Mouse (Mus musculus): ENCODE data around the gene Bmpr1a. TPM values are rescaled to one million over a fixed set of nuclear protein-coding genes. Genes with fewer than 3 reads are reported as not detected.

Bmpr1a gene
- total RNA-seq, 1 experiment, result 38.9 TPM

GRCm38 (mm10) chr14:34451872-34452271 lies 51.3 kb downstream of the Bmpr1a start:
- no peak for TF ChIP-seq MAFK (IDR thresholded peaks at IDR 0.05; ENCODE audit: insufficient read depth, low read depth, low read length)
- no peak for TF ChIP-seq ZC3H11A (IDR thresholded peaks at IDR 0.05; ENCODE audit: borderline replicate concordance, low read depth, low read length)
- no peak for TF ChIP-seq CHD2 (IDR thresholded peaks at IDR 0.05; ENCODE audit: low read depth, low read length)
- TF ChIP-seq HCFC1 (IDR thresholded peaks at IDR 0.05; ENCODE audit: borderline replicate concordance, insufficient read depth, low read length), result no peak
- TF ChIP-seq ZNF384 (IDR thresholded peaks at IDR 0.05; ENCODE audit: low read depth, low read length), result no peak
- no peaks in the 10 kb centered on the region for H3K9me3 ChIP-seq (ENCODE audit: control insufficient read depth, insufficient read depth, low read depth, low read length)
- H3K9ac ChIP-seq (ENCODE audit: insufficient read depth, low read depth, low read length, poor library complexity, severe bottlenecking), result no peak overlapping the region
- H3K27ac ChIP-seq (ENCODE audit: insufficient read depth, low read depth, low read length, poor library complexity, severe bottlenecking), result no peak overlapping the region
- H3K36me3 ChIP-seq (ENCODE audit: control insufficient read depth, insufficient read depth, low read length, poor library complexity, severe bottlenecking), result no peaks in the 10 kb centered on the region
- no peak overlapping the region for H3K4me3 ChIP-seq (ENCODE audit: insufficient read depth in 1 of 2, low read depth in 1 of 2, low read length in 2 of 2, poor library complexity in 1 of 2, severe bottlenecking in 1 of 2)
- H3K4me1 ChIP-seq (ENCODE audit: control insufficient read depth in 2 of 2, insufficient read depth in 2 of 2, low read length in 2 of 2, poor library complexity in 1 of 2), result peaks cover 6 to 7% of the 10 kb centered on the region in 2 experiments; a peak in 3 of 4 replicates
- no peak for DNase-seq (ENCODE audit: low read depth, low spot score)
- in situ Hi-C loops (cut with MboI; ENCODE audit: low sequenced_read_pairs in 2 of 2, unreplicated experiment in 2 of 2), result no loop called here

DNA sequence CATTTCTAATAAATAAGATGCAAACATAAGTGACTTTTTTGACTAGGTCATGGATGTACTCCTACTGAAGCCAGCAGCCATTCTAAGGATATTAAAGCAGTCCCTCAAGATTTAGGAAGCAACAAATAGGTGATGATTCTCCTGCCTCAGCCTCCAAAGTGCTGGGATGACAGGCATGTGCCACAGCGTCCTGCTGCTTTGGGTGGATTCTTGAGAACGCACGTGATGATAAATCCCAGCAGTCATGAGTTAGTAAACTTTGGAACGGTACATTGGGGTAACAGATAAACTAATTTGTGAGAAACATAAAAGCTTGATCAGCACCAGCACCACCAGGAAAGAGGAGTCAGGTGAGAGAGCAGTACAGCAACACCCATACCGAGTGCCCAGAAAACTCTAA lies 52.7 kb downstream of the Bmpr1a start:
- H3K27ac ChIP-seq (ENCODE audit: insufficient read depth, low read depth, low read length, poor library complexity, severe bottlenecking), result no peak overlapping the region
- H3K36me3 ChIP-seq (ENCODE audit: control insufficient read depth, insufficient read depth, low read length, poor library complexity, severe bottlenecking), result no peaks in the 10 kb centered on the region
- H3K4me3 ChIP-seq (ENCODE audit: insufficient read depth in 1 of 2, low read depth in 1 of 2, low read length in 2 of 2, poor library complexity in 1 of 2, severe bottlenecking in 1 of 2), result no peak overlapping the region
- TF ChIP-seq ZNF384 (IDR thresholded peaks at IDR 0.05; ENCODE audit: low read depth, low read length) (no peak), HCFC1 (IDR thresholded peaks at IDR 0.05; ENCODE audit: borderline replicate concordance, insufficient read depth, low read length) (no peak)
- in situ Hi-C loops (cut with MboI; ENCODE audit: low sequenced_read_pairs in 2 of 2, unreplicated experiment in 2 of 2), result no loop called here
- DNase-seq (ENCODE audit: low read depth, low spot score), result no peak
- H3K9me3 ChIP-seq (ENCODE audit: control insufficient read depth, insufficient read depth, low read depth, low read length), result no peaks in the 10 kb centered on the region
- H3K9ac ChIP-seq (ENCODE audit: insufficient read depth, low read depth, low read length, poor library complexity, severe bottlenecking), result no peak overlapping the region
- peaks cover 6 to 7% of the 10 kb centered on the region in 2 experiments; a peak in 3 of 4 replicates for H3K4me1 ChIP-seq (ENCODE audit: control insufficient read depth in 2 of 2, insufficient read depth in 2 of 2, low read length in 2 of 2, poor library complexity in 1 of 2)

DNA sequence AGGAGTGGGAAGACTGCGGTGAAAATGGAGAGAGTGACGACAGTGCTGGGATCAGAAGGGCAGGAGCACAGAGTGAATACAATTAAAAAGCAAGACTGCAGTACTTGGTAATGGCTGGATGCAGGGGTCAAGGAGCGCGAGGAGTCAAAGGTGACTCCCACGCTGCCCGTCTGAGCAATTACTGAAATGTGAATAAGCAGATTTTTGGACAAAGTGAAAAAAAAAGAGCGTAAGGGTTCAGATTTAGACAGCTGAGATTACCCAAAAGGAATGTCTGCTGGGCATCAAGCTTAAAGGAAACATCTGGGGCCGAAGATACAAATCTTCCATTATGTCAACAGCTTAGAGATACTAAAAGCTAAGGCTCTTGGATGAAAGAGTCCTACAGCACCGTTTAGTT lies 53.3 kb downstream of the Bmpr1a start:
- DNase-seq (ENCODE audit: low read depth, low spot score), result no peak
- Histone ChIP-seq H3K9ac (ENCODE audit: insufficient read depth, low read depth, low read length, poor library complexity, severe bottlenecking) (no peak overlapping the region), H3K4me3 (ENCODE audit: insufficient read depth in 1 of 2, low read depth in 1 of 2, low read length in 2 of 2, poor library complexity in 1 of 2, severe bottlenecking in 1 of 2) (no peak overlapping the region), H3K36me3 (ENCODE audit: control insufficient read depth, insufficient read depth, low read length, poor library complexity, severe bottlenecking) (no peaks in the 10 kb centered on the region), H3K27ac (ENCODE audit: insufficient read depth, low read depth, low read length, poor library complexity, severe bottlenecking) (no peak overlapping the region), H3K4me1 (ENCODE audit: control insufficient read depth in 2 of 2, insufficient read depth in 2 of 2, low read length in 2 of 2, poor library complexity in 1 of 2) (peaks cover 6 to 7% of the 10 kb centered on the region in 2 experiments; a peak in 3 of 4 replicates), H3K9me3 (ENCODE audit: control insufficient read depth, insufficient read depth, low read depth, low read length) (no peaks in the 10 kb centered on the region)
- in situ Hi-C loops (cut with MboI; ENCODE audit: low sequenced_read_pairs in 2 of 2, unreplicated experiment in 2 of 2), result loop anchor here in 1 of 2 experiments (25.0 kb wide), 1 partner anchor 337 kb away; no protein-coding TSS in a partner anchor
- TF ChIP-seq MAFK (IDR thresholded peaks at IDR 0.05; ENCODE audit: insufficient read depth, low read depth, low read length), result no peak

DNA sequence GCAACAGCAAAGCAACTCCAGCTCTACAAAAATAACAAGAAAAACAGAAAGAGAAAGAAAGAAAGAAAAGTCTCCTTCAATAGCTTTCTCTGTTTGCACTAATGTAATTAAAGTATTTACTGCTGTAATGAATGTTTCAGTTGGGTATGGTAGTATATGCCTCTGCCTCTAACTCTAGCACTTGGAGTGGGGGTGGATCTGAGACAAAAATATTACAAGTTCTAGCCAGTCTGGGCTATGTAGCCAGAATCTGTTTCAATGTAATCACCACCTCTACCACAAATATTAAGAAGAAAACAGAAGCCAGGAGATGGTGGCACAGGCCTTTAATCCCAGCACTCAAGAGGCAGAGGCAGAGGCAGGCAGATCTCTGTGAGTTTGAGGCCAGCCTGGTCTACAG lies 54.7 kb downstream of the Bmpr1a start:
- H3K4me1 ChIP-seq (ENCODE audit: control insufficient read depth in 2 of 2, insufficient read depth in 2 of 2, low read length in 2 of 2, poor library complexity in 1 of 2), result peaks cover 3 to 4% of the 10 kb centered on the region in 2 experiments; a peak in 3 of 4 replicates
- TF ChIP-seq HCFC1 (IDR thresholded peaks at IDR 0.05; ENCODE audit: borderline replicate concordance, insufficient read depth, low read length) (no peak), MAFK (IDR thresholded peaks at IDR 0.05; ENCODE audit: insufficient read depth, low read depth, low read length) (no peak), ZNF384 (IDR thresholded peaks at IDR 0.05; ENCODE audit: low read depth, low read length) (no peak), CHD2 (IDR thresholded peaks at IDR 0.05; ENCODE audit: low read depth, low read length) (no peak), ZC3H11A (IDR thresholded peaks at IDR 0.05; ENCODE audit: borderline replicate concordance, low read depth, low read length) (no peak)
- in situ Hi-C loops (cut with MboI; ENCODE audit: low sequenced_read_pairs in 2 of 2, unreplicated experiment in 2 of 2), result loop anchor here in 1 of 2 experiments (25.0 kb wide), 1 partner anchor 339 kb away; no protein-coding TSS in a partner anchor
- H3K9ac ChIP-seq (ENCODE audit: insufficient read depth, low read depth, low read length, poor library complexity, severe bottlenecking), result no peak overlapping the region
- H3K9me3 ChIP-seq (ENCODE audit: control insufficient read depth, insufficient read depth, low read depth, low read length), result no peaks in the 10 kb centered on the region
- no peak overlapping the region for H3K4me3 ChIP-seq (ENCODE audit: insufficient read depth in 1 of 2, low read depth in 1 of 2, low read length in 2 of 2, poor library complexity in 1 of 2, severe bottlenecking in 1 of 2)
- no peaks in the 10 kb centered on the region for H3K36me3 ChIP-seq (ENCODE audit: control insufficient read depth, insufficient read depth, low read length, poor library complexity, severe bottlenecking)
- H3K27ac ChIP-seq (ENCODE audit: insufficient read depth, low read depth, low read length, poor library complexity, severe bottlenecking), result no peak overlapping the region
- no peak for DNase-seq (ENCODE audit: low read depth, low spot score)

GRCm38 (mm10) chr14:34447659-34448058 lies 55.5 kb downstream of the Bmpr1a start:
- peaks cover 0 to 2% of the 10 kb centered on the region in 2 experiments; a peak in 1 of 4 replicates for H3K4me1 ChIP-seq (ENCODE audit: control insufficient read depth in 2 of 2, insufficient read depth in 2 of 2, low read length in 2 of 2, poor library complexity in 1 of 2)
- in situ Hi-C loops (cut with MboI; ENCODE audit: low sequenced_read_pairs in 2 of 2, unreplicated experiment in 2 of 2), result loop anchor here in 1 of 2 experiments (25.0 kb wide), 1 partner anchor 340 kb away; no protein-coding TSS in a partner anchor
- no peaks in the 10 kb centered on the region for H3K9me3 ChIP-seq (ENCODE audit: control insufficient read depth, insufficient read depth, low read depth, low read length)
- H3K9ac ChIP-seq (ENCODE audit: insufficient read depth, low read depth, low read length, poor library complexity, severe bottlenecking), result no peak overlapping the region
- H3K36me3 ChIP-seq (ENCODE audit: control insufficient read depth, insufficient read depth, low read length, poor library complexity, severe bottlenecking), result no peaks in the 10 kb centered on the region; the same call in 1 of the 2 replicates
- H3K27ac ChIP-seq (ENCODE audit: insufficient read depth, low read depth, low read length, poor library complexity, severe bottlenecking), result no peak overlapping the region
- H3K4me3 ChIP-seq (ENCODE audit: insufficient read depth in 1 of 2, low read depth in 1 of 2, low read length in 2 of 2, poor library complexity in 1 of 2, severe bottlenecking in 1 of 2), result no peak overlapping the region
- no peak for DNase-seq (ENCODE audit: low read depth, low spot score)
- TF ChIP-seq ZC3H11A (IDR thresholded peaks at IDR 0.05; ENCODE audit: borderline replicate concordance, low read depth, low read length), result no peak
- no peak for TF ChIP-seq CHD2 (IDR thresholded peaks at IDR 0.05; ENCODE audit: low read depth, low read length)
- no peak for TF ChIP-seq HCFC1 (IDR thresholded peaks at IDR 0.05; ENCODE audit: borderline replicate concordance, insufficient read depth, low read length)
- no peak for TF ChIP-seq MAFK (IDR thresholded peaks at IDR 0.05; ENCODE audit: insufficient read depth, low read depth, low read length)
- no peak for TF ChIP-seq ZNF384 (IDR thresholded peaks at IDR 0.05; ENCODE audit: low read depth, low read length)

Measured in ES-E14 (cell line).